Mouse (Mus musculus): Measurements from ENCODE around the gene Tmem131. TPM values are rescaled to one million over a fixed set of nuclear protein-coding genes. Genes with fewer than 3 reads are reported as not detected.
A peak's percentile ranks its signal among the peaks of the same experiment; 100 is the strongest.

Tmem131 gene
- polyA plus RNA-seq, 1 experiment from 2014 or later: 11.4 TPM

- 78% methylated on average over 9 of the region's 9 CpGs for WGBS (ENCODE audit: insufficient replicate concordance)
- peaks cover 12% of the 10 kb centered on the region for H3K27me3 ChIP-seq (ENCODE audit: control insufficient read depth, insufficient read depth, low read length)
- no peak for ATAC-seq (replicated peaks; ENCODE audit: insufficient number of reproducible peaks, low FRiP score, low TSS enrichment)
- H3K9me3 ChIP-seq (replicated peaks; ENCODE audit: control insufficient read depth, low read length): no peaks in the 10 kb centered on the region
- no peak overlapping the region for H3K27ac ChIP-seq (ENCODE audit: low read depth, low read length)
- no peak overlapping the region for H3K4me3 ChIP-seq (ENCODE audit: low read depth, low read length)
- no peak overlapping the region for H3K9ac ChIP-seq (ENCODE audit: low read depth, low read length)
- no peaks in the 10 kb centered on the region for H3K36me3 ChIP-seq (ENCODE audit: control insufficient read depth, insufficient read depth, low read length)
- 0 out of 2 replicates have a peak, but pooled peaks cover 3% of the 10 kb centered on the region for H3K4me1 ChIP-seq (ENCODE audit: control insufficient read depth, insufficient read depth, low read length)
- H3K4me2 ChIP-seq: no peak overlapping the region
Measured at GRCm38 (mm10) chr1:36772198-36772934, 171.1 kb downstream of the Tmem131 start.

GRCm38 (mm10) chr1:36770998-36771397 lies 172.5 kb downstream of the Tmem131 start:
- H3K4me1 ChIP-seq (ENCODE audit: control insufficient read depth, insufficient read depth, low read length): peaks cover 7% of the 10 kb centered on the region
- H3K9me3 ChIP-seq (replicated peaks; ENCODE audit: control insufficient read depth, low read length): no peaks in the 10 kb centered on the region
- H3K9ac ChIP-seq (ENCODE audit: low read depth, low read length): no peak overlapping the region
- no peak for ATAC-seq (replicated peaks; ENCODE audit: insufficient number of reproducible peaks, low FRiP score, low TSS enrichment)
- 13% methylated on average over 27 of the region's 27 CpGs for whole genome bisulfite sequencing (ENCODE audit: insufficient replicate concordance)
- H3K27me3 ChIP-seq (ENCODE audit: control insufficient read depth, insufficient read depth, low read length): peaks cover 12% of the 10 kb centered on the region
- H3K4me2 ChIP-seq: peak overlapping the region; percentile 58
- H3K27ac ChIP-seq (ENCODE audit: low read depth, low read length): no peak overlapping the region
- no peaks in the 10 kb centered on the region for H3K36me3 ChIP-seq (ENCODE audit: control insufficient read depth, insufficient read depth, low read length)
- H3K4me3 ChIP-seq (ENCODE audit: low read depth, low read length): peak overlapping the region; percentile 26

- Histone ChIP-seq H3K36me3 (ENCODE audit: control insufficient read depth, insufficient read depth, low read length) (no peaks in the 10 kb centered on the region), H3K9ac (ENCODE audit: low read depth, low read length) (no peak overlapping the region), H3K4me3 (ENCODE audit: low read depth, low read length) (no peak overlapping the region), H3K4me1 (ENCODE audit: control insufficient read depth, insufficient read depth, low read length) (peaks cover 7% of the 10 kb centered on the region), H3K9me3 (replicated peaks; ENCODE audit: control insufficient read depth, low read length) (no peaks in the 10 kb centered on the region), H3K27me3 (ENCODE audit: control insufficient read depth, insufficient read depth, low read length) (peaks cover 12% of the 10 kb centered on the region), H3K27ac (ENCODE audit: low read depth, low read length) (no peak overlapping the region), H3K4me2 (no peak overlapping the region)
- WGBS (ENCODE audit: insufficient replicate concordance): 84% methylated on average over 1 of the region's 1 CpGs
- ATAC-seq (replicated peaks; ENCODE audit: insufficient number of reproducible peaks, low FRiP score, low TSS enrichment): no peak
Measured at GRCm38 (mm10) chr1:36769951-36770350, 173.5 kb downstream of the Tmem131 start.

GRCm38 (mm10) chr1:36768786-36769185 lies 174.7 kb downstream of the Tmem131 start:
- Histone ChIP-seq H3K36me3 (ENCODE audit: control insufficient read depth, insufficient read depth, low read length) (no peaks in the 10 kb centered on the region), H3K27me3 (ENCODE audit: control insufficient read depth, insufficient read depth, low read length) (peaks cover 12% of the 10 kb centered on the region), H3K4me3 (ENCODE audit: low read depth, low read length) (no peak overlapping the region), H3K4me2 (no peak overlapping the region), H3K9ac (ENCODE audit: low read depth, low read length) (no peak overlapping the region), H3K27ac (ENCODE audit: low read depth, low read length) (no peak overlapping the region), H3K4me1 (ENCODE audit: control insufficient read depth, insufficient read depth, low read length) (peaks cover 7% of the 10 kb centered on the region), H3K9me3 (replicated peaks; ENCODE audit: control insufficient read depth, low read length) (no peaks in the 10 kb centered on the region)
- no peak for ATAC-seq (replicated peaks; ENCODE audit: insufficient number of reproducible peaks, low FRiP score, low TSS enrichment)
- 66% methylated on average over 5 of the region's 5 CpGs for WGBS (ENCODE audit: insufficient replicate concordance)

- Histone ChIP-seq H3K4me1 (ENCODE audit: control insufficient read depth, insufficient read depth, low read length) (peaks cover 7% of the 10 kb centered on the region), H3K36me3 (ENCODE audit: control insufficient read depth, insufficient read depth, low read length) (no peaks in the 10 kb centered on the region), H3K9me3 (replicated peaks; ENCODE audit: control insufficient read depth, low read length) (no peaks in the 10 kb centered on the region), H3K4me3 (ENCODE audit: low read depth, low read length) (no peak overlapping the region), H3K4me2 (no peak overlapping the region), H3K9ac (ENCODE audit: low read depth, low read length) (no peak overlapping the region), H3K27ac (ENCODE audit: low read depth, low read length) (no peak overlapping the region), H3K27me3 (ENCODE audit: control insufficient read depth, insufficient read depth, low read length) (peaks cover 12% of the 10 kb centered on the region)
- 40% methylated on average over 10 of the region's 10 CpGs for WGBS (ENCODE audit: insufficient replicate concordance)
- ATAC-seq (replicated peaks; ENCODE audit: insufficient number of reproducible peaks, low FRiP score, low TSS enrichment): no peak
Measured at GRCm38 (mm10) chr1:36767321-36767720, 176.1 kb downstream of the Tmem131 start.

GRCm38 (mm10) chr1:36766431-36767205 lies 176.8 kb downstream of the Tmem131 start:
- H3K4me1 ChIP-seq (ENCODE audit: control insufficient read depth, insufficient read depth, low read length): peaks cover 7% of the 10 kb centered on the region
- H3K27ac ChIP-seq (ENCODE audit: low read depth, low read length): no peak overlapping the region
- H3K9me3 ChIP-seq (replicated peaks; ENCODE audit: control insufficient read depth, low read length): no peaks in the 10 kb centered on the region
- no peaks in the 10 kb centered on the region for H3K36me3 ChIP-seq (ENCODE audit: control insufficient read depth, insufficient read depth, low read length)
- H3K4me3 ChIP-seq (ENCODE audit: low read depth, low read length): no peak overlapping the region
- no peak for ATAC-seq (replicated peaks; ENCODE audit: insufficient number of reproducible peaks, low FRiP score, low TSS enrichment)
- H3K27me3 ChIP-seq (ENCODE audit: control insufficient read depth, insufficient read depth, low read length): peaks cover 12% of the 10 kb centered on the region
- no peak overlapping the region for H3K4me2 ChIP-seq
- no peak overlapping the region for H3K9ac ChIP-seq (ENCODE audit: low read depth, low read length)
- WGBS (ENCODE audit: insufficient replicate concordance): 50% methylated on average over 4 of the region's 4 CpGs

GRCm38 (mm10) chr1:36761568-36761967 lies 181.9 kb downstream of the Tmem131 start, which contains the start of gene Zap70:
TSS of gene Zap70 (plus strand) at chr1:36761798.
- H3K9me3 ChIP-seq (replicated peaks; ENCODE audit: control insufficient read depth, low read length): no peaks in the 10 kb centered on the region
- H3K27ac ChIP-seq (ENCODE audit: low read depth, low read length): no peak within 1 kb of the TSS
- peaks cover under 1% of the 10 kb centered on the region; the same call in 1 of the 2 replicates for H3K4me1 ChIP-seq (ENCODE audit: control insufficient read depth, insufficient read depth, low read length)
- no peak within 1 kb of the TSS for H3K9ac ChIP-seq (ENCODE audit: low read depth, low read length)
- no peak within 1 kb of the TSS for H3K4me2 ChIP-seq
- H3K36me3 ChIP-seq (ENCODE audit: control insufficient read depth, insufficient read depth, low read length): no peaks in the 10 kb centered on the region
- H3K4me3 ChIP-seq (ENCODE audit: low read depth, low read length): no peak within 1 kb of the TSS
- WGBS (ENCODE audit: insufficient replicate concordance): 74% methylated on average over 11 of the region's 11 CpGs
- no peaks in the 10 kb centered on the region for H3K27me3 ChIP-seq (ENCODE audit: control insufficient read depth, insufficient read depth, low read length)
- ATAC-seq (replicated peaks; ENCODE audit: insufficient number of reproducible peaks, low FRiP score, low TSS enrichment): no peak

- H3K36me3 ChIP-seq (ENCODE audit: control insufficient read depth, insufficient read depth, low read length): no peaks in the 10 kb centered on the region
- no peak for ATAC-seq (replicated peaks; ENCODE audit: insufficient number of reproducible peaks, low FRiP score, low TSS enrichment)
- H3K4me3 ChIP-seq (ENCODE audit: low read depth, low read length): no peak overlapping the region
- no peaks in the 10 kb centered on the region for H3K27me3 ChIP-seq (ENCODE audit: control insufficient read depth, insufficient read depth, low read length)
- no peak overlapping the region for H3K27ac ChIP-seq (ENCODE audit: low read depth, low read length)
- 81% methylated on average over 8 of the region's 8 CpGs for WGBS (ENCODE audit: insufficient replicate concordance)
- no peaks in the 10 kb centered on the region for H3K9me3 ChIP-seq (replicated peaks; ENCODE audit: control insufficient read depth, low read length)
- H3K4me1 ChIP-seq (ENCODE audit: control insufficient read depth, insufficient read depth, low read length): no peaks in the 10 kb centered on the region
- H3K4me2 ChIP-seq: no peak overlapping the region
- H3K9ac ChIP-seq (ENCODE audit: low read depth, low read length): no peak overlapping the region
Measured at GRCm38 (mm10) chr1:36761061-36761460, 182.4 kb downstream of the Tmem131 start.
